In genomic region chr14:62873820-62874219, GRCm38 (mm10) we compare ENCODE assay signal across 25 mouse cellular contexts. TPM values are rescaled to one million over a fixed set of nuclear protein-coding genes. Genes with fewer than 3 reads are reported as not detected.
DNase-seq lines count a peak whose midpoint lies in the region; ATAC-seq and TF ChIP-seq lines count a peak whose summit lies in the region.
"Had no signal": no experiment of that assay in that cellular context is flagged by ENCODE, and none has a peak within 500 bp of the region (broad histone marks: within the 10 kb centered on the region; RNA-seq: fewer than 3 reads in every experiment).

No protein-coding gene starts in this region.

- H3K4me2 ChIP-seq in forebrain, embryonic 11.5 days (ENCODE audit: low read depth, low read length, severe bottlenecking) = no peak overlapping the region
- H3K4me2 ChIP-seq in forebrain, postnatal 0 days (ENCODE audit: low read depth) = no peak overlapping the region
- no peak overlapping the region for H3K4me2 ChIP-seq in midbrain, postnatal 0 days (ENCODE audit: low read depth, low read length, poor library complexity, severe bottlenecking)
- H3K4me2 ChIP-seq in hindbrain, embryonic 12.5 days (replicated peaks) = no peak overlapping the region
- H3K4me2 ChIP-seq in neural tube, embryonic 12.5 days (replicated peaks) = no peak overlapping the region; the same call in 1 of the 2 replicates
- H3K4me2 ChIP-seq: heart, embryonic 15.5 days; limb, embryonic 12.5 days; liver, embryonic 11.5 days had no signal

- H3K27me3 ChIP-seq in forebrain, embryonic 11.5 days (ENCODE audit: control insufficient read depth, insufficient read depth, low read length) = no peaks in the 10 kb centered on the region
- no peaks in the 10 kb centered on the region for H3K27me3 ChIP-seq in forebrain, postnatal 0 days (ENCODE audit: insufficient read depth, low read length)
- H3K27me3 ChIP-seq in midbrain, embryonic 10.5 days (ENCODE audit: low read depth, poor library complexity, severe bottlenecking) = no peaks in the 10 kb centered on the region
- no peaks in the 10 kb centered on the region for H3K27me3 ChIP-seq in midbrain, postnatal 0 days (ENCODE audit: insufficient read depth, low read length)
- H3K27me3 ChIP-seq in hindbrain, embryonic 12.5 days = no peaks in the 10 kb centered on the region
- H3K27me3 ChIP-seq in neural tube, embryonic 12.5 days (replicated peaks) = no peaks in the 10 kb centered on the region
- H3K27me3 ChIP-seq: heart, embryonic 15.5 days; limb, embryonic 12.5 days had no signal

- 20% methylated on average over 4 of the region's 4 CpGs for WGBS in forebrain, embryonic 11.5 days
- WGBS in forebrain, postnatal 0 days = 11% methylated on average over 4 of the region's 4 CpGs
- WGBS in midbrain, embryonic 10.5 days = 54% methylated on average over 4 of the region's 4 CpGs
- 14% methylated on average over 4 of the region's 4 CpGs for WGBS in midbrain, postnatal 0 days
- 47% methylated on average over 4 of the region's 4 CpGs for WGBS in hindbrain, embryonic 12.5 days
- WGBS in neural tube, embryonic 12.5 days = 36% methylated on average over 4 of the region's 4 CpGs

- H3K27ac ChIP-seq in forebrain, embryonic 11.5 days (ENCODE audit: low read depth, low read length) = peak overlapping the region; percentile 70; the same call in 1 of the 2 replicates
- H3K27ac ChIP-seq in forebrain, postnatal 0 days (ENCODE audit: low read depth, low read length) = no peak overlapping the region
- H3K27ac ChIP-seq in midbrain, embryonic 10.5 days (replicated peaks) = peak overlapping the region; percentile 73
- no peak overlapping the region for H3K27ac ChIP-seq in midbrain, postnatal 0 days (ENCODE audit: low read depth, low read length)
- H3K27ac ChIP-seq in hindbrain, embryonic 12.5 days = peak overlapping the region; percentile 40; the same call in 1 of the 2 replicates
- H3K27ac ChIP-seq in neural tube, embryonic 12.5 days = no peak overlapping the region
- H3K27ac ChIP-seq: embryonic facial prominence, embryonic 10.5 days; heart, adult 2 months; heart, embryonic 15.5 days; limb, embryonic 12.5 days; macrophage had no signal

- no peak for TF ChIP-seq CTCF in forebrain, postnatal 0 days (IDR thresholded peaks at IDR 0.05; ENCODE audit: low read depth)
- no peak for TF ChIP-seq CTCF in midbrain, postnatal 0 days (IDR thresholded peaks at IDR 0.05)

- no peak for DNase-seq in forebrain, embryonic 11.5 days (ENCODE audit: low spot score)
- DNase-seq in forebrain, postnatal 0 days = no peak
- DNase-seq in midbrain, embryonic 10.5 days (ENCODE audit: low spot score) = no peak
- no peak for DNase-seq in midbrain, postnatal 0 days (ENCODE audit: low spot score)
- no peak for DNase-seq in kidney, postnatal 36 days
- no peak for DNase-seq in natural killer cell, adult 2 months (ENCODE audit: low spot score in 2 of 2)
- DNase-seq: adrenal gland, postnatal 14 days; cerebellum, adult 9-10 months; gastrocnemius, postnatal 36 days; heart, postnatal 36 days; kidney, adult 9 months; kidney, postnatal 14 days; liver, postnatal 0 days; thymus, postnatal 14 days had no signal

- no peaks in the 10 kb centered on the region for H3K36me3 ChIP-seq in forebrain, embryonic 11.5 days (ENCODE audit: control insufficient read depth, insufficient read depth, low read length)
- no peaks in the 10 kb centered on the region for H3K36me3 ChIP-seq in forebrain, postnatal 0 days (ENCODE audit: insufficient read depth)
- H3K36me3 ChIP-seq in midbrain, embryonic 10.5 days = peaks cover 12% of the 10 kb centered on the region
- no peaks in the 10 kb centered on the region for H3K36me3 ChIP-seq in midbrain, postnatal 0 days (ENCODE audit: insufficient read depth, low read length)
- peaks cover 4% of the 10 kb centered on the region; the same call in 1 of the 2 replicates for H3K36me3 ChIP-seq in hindbrain, embryonic 12.5 days
- H3K36me3 ChIP-seq in neural tube, embryonic 12.5 days = no peaks in the 10 kb centered on the region
- H3K36me3 ChIP-seq: heart, embryonic 15.5 days had no signal

- peak; percentile 63 for ATAC-seq in forebrain, embryonic 11.5 days (replicated peaks; ENCODE audit: low FRiP score)
- no peak for ATAC-seq in forebrain, postnatal 0 days
- ATAC-seq in midbrain, postnatal 0 days (ENCODE audit: low FRiP score) = no peak
- peak; percentile 29; the same call in 1 of the 2 replicates for ATAC-seq in hindbrain, embryonic 12.5 days (ENCODE audit: low FRiP score)
- peak; percentile 48; the same call in 1 of the 2 replicates for ATAC-seq in neural tube, embryonic 12.5 days (ENCODE audit: low FRiP score, low read depth)
- ATAC-seq: CD4-positive, CD25-positive, alpha-beta regulatory T cell, adult 4 months; intestine, embryonic 16.5 days; liver, postnatal 0 days; lung, postnatal 0 days had no signal

- H3K9ac ChIP-seq in forebrain, embryonic 11.5 days (ENCODE audit: low read length) = no peak overlapping the region
- no peak overlapping the region for H3K9ac ChIP-seq in forebrain, postnatal 0 days
- no peak overlapping the region for H3K9ac ChIP-seq in midbrain, postnatal 0 days (replicated peaks; ENCODE audit: low read length, poor library complexity, severe bottlenecking)
- H3K9ac ChIP-seq in hindbrain, embryonic 12.5 days = no peak overlapping the region
- H3K9ac ChIP-seq in neural tube, embryonic 12.5 days = no peak overlapping the region
- H3K9ac ChIP-seq: heart, embryonic 15.5 days; limb, embryonic 12.5 days; liver, postnatal 0 days had no signal

- no peaks in the 10 kb centered on the region; the same call in 1 of the 2 replicates for H3K9me3 ChIP-seq in forebrain, embryonic 11.5 days (ENCODE audit: control insufficient read depth, low read length)
- H3K9me3 ChIP-seq in forebrain, postnatal 0 days (ENCODE audit: low read length) = no peaks in the 10 kb centered on the region
- peaks cover 12% of the 10 kb centered on the region for H3K9me3 ChIP-seq in midbrain, embryonic 10.5 days (replicated peaks)
- no peaks in the 10 kb centered on the region for H3K9me3 ChIP-seq in midbrain, postnatal 0 days (ENCODE audit: low read length)
- H3K9me3 ChIP-seq in hindbrain, embryonic 12.5 days (replicated peaks) = no peaks in the 10 kb centered on the region
- no peaks in the 10 kb centered on the region for H3K9me3 ChIP-seq in neural tube, embryonic 12.5 days
- H3K9me3 ChIP-seq: heart, embryonic 15.5 days had no signal

- H3K4me1 ChIP-seq in forebrain, embryonic 11.5 days (replicated peaks; ENCODE audit: control insufficient read depth, insufficient read depth, low read length) = peaks cover 16% of the 10 kb centered on the region; the same call in 1 of the 2 replicates
- no peaks in the 10 kb centered on the region for H3K4me1 ChIP-seq in forebrain, postnatal 0 days (ENCODE audit: insufficient read depth)
- peaks cover 30% of the 10 kb centered on the region for H3K4me1 ChIP-seq in midbrain, embryonic 10.5 days
- H3K4me1 ChIP-seq in midbrain, postnatal 0 days (ENCODE audit: insufficient read depth, low read length) = 0 out of 2 replicates have a peak, but pooled peaks cover 4% of the 10 kb centered on the region
- H3K4me1 ChIP-seq in hindbrain, embryonic 12.5 days = peaks cover 17% of the 10 kb centered on the region
- H3K4me1 ChIP-seq in neural tube, embryonic 12.5 days = peaks cover 6% of the 10 kb centered on the region; the same call in 1 of the 2 replicates
- H3K4me1 ChIP-seq: limb, embryonic 12.5 days had no signal

- no peak overlapping the region for H3K4me3 ChIP-seq in forebrain, embryonic 11.5 days (ENCODE audit: low read depth, low read length)
- no peak overlapping the region for H3K4me3 ChIP-seq in forebrain, postnatal 0 days (ENCODE audit: low read depth, low read length)
- no peak overlapping the region for H3K4me3 ChIP-seq in midbrain, embryonic 10.5 days
- no peak overlapping the region for H3K4me3 ChIP-seq in midbrain, postnatal 0 days (ENCODE audit: low read depth, low read length)
- no peak overlapping the region for H3K4me3 ChIP-seq in hindbrain, embryonic 12.5 days
- H3K4me3 ChIP-seq in neural tube, embryonic 12.5 days = no peak overlapping the region
- H3K4me3 ChIP-seq: embryonic facial prominence, embryonic 10.5 days; heart, adult 2 months; heart, embryonic 15.5 days; limb, embryonic 12.5 days had no signal

RNA-seq across cellular contexts. Expression of gene Wdfy2, which starts 36.3 kb away (rescaled TPM):
- polyA plus RNA-seq in forebrain, embryonic 11.5 days (2014; fragmentation: Nextera tagmentation; extraction: Ambion mirVana) = 16.7 and 17.9 TPM in 2 replicates
- total RNA-seq in forebrain, postnatal 0 days (2014; rRNA removed) = 14.6 and 18.4 TPM in 2 replicates
- 2.4 and 3.6 TPM in 2 replicates for polyA plus RNA-seq in forebrain, postnatal 0 days (2015; fragmentation: Nextera tagmentation; extraction: Ambion mirVana)
- 14.8 and 15.5 TPM in 2 replicates for polyA plus RNA-seq in midbrain, embryonic 10.5 days (2016; fragmentation: Nextera tagmentation; extraction: Ambion mirVana)
- total RNA-seq in midbrain, postnatal 0 days (2014; rRNA removed) = 19.6 and 22.7 TPM in 2 replicates
- 4.3 TPM in 2 replicates for polyA plus RNA-seq in midbrain, postnatal 0 days (2015; fragmentation: Nextera tagmentation; extraction: Ambion mirVana)
- polyA plus RNA-seq in hindbrain, embryonic 12.5 days (2016; fragmentation: Nextera tagmentation; extraction: Ambion mirVana) = 14.2 and 15.0 TPM in 2 replicates
- polyA plus RNA-seq in neural tube, embryonic 12.5 days (2016; fragmentation: Nextera tagmentation; extraction: Ambion mirVana) = 12.5 and 13.0 TPM in 2 replicates

Comparison
In these comparisons a context has a peak if more than half of its experiments do, and no peak if none do; other contexts are left out.
1. ATAC-seq: peak in forebrain, embryonic 11.5 days (single experiment), hindbrain, embryonic 12.5 days (single experiment) and neural tube, embryonic 12.5 days (single experiment); none in forebrain, postnatal 0 days (single experiment) and midbrain, postnatal 0 days (single experiment).
2. H3K27ac ChIP-seq: peak in forebrain, embryonic 11.5 days (single experiment), midbrain, embryonic 10.5 days (single experiment) and hindbrain, embryonic 12.5 days (single experiment); none in forebrain, postnatal 0 days (single experiment), midbrain, postnatal 0 days (single experiment) and neural tube, embryonic 12.5 days (single experiment).